Mouse (Mus musculus) bone marrow, adult 2 months (tissue): ENCODE results near the gene Tub.

Experiments used
- CTCF ChIP-seq: fragments of 200-500 bp; IDR thresholded peaks from 2 replicates; pipeline ENCODE4 v1.5.1; 2011; ENCODE audit warnings: low read length, control low read depth; ENCODE audit not compliant: control insufficient read depth, insufficient read depth
- POLR2A ChIP-seq: fragments of 200-500 bp; IDR thresholded peaks from 2 replicates; pipeline ENCODE4 v1.6.1; 2011; ENCODE audit warnings: low read depth, mild to moderate bottlenecking, control low read depth, low read length, borderline replicate concordance; ENCODE audit not compliant: control insufficient read depth

- TF ChIP-seq CTCF = no peak
- no peak for TF ChIP-seq POLR2A
These were observed 81.2 kb downstream of the Tub start for GRCm38 (mm10) chr7:109031331-109031730.
